Mouse (Mus musculus) olfactory bulb, adult 2 months (tissue): ENCODE measurements around the gene Fam53b.

ENCODE experiments used
- CTCF ChIP-seq: fragments of 200-500 bp; IDR thresholded peaks from 2 replicates; pipeline ENCODE4 v1.5.1; 2012; ENCODE audit warnings: low read depth, mild to moderate bottlenecking, low read length, moderate library complexity; ENCODE audit not compliant: insufficient read depth
- POLR2A ChIP-seq: fragments of 200-500 bp; IDR thresholded peaks from 2 replicates; pipeline ENCODE4 v1.6.1; 2012; ENCODE audit warnings: mild to moderate bottlenecking, low read depth, low read length, moderate library complexity; ENCODE audit not compliant: insufficient read depth

- TF ChIP-seq CTCF, result no peak
- no peak for TF ChIP-seq POLR2A
These were observed 26.0 kb downstream of the Fam53b start for GRCm38 (mm10) chr7:132787496-132788190.
